Mouse (Mus musculus): ENCODE measurements around the gene Ippk.

The Ippk gene

GRCm38 (mm10) chr13:49480551-49480950, 59.5 kb downstream of the Ippk start:
- CTCF ChIA-PET = no interaction called here

- CTCF ChIA-PET = no interaction called here
These were observed 64.3 kb downstream of the Ippk start for GRCm38 (mm10) chr13:49485388-49485787.

GRCm38 (mm10) chr13:49492376-49493368, 71.6 kb downstream of the Ippk start, which contains the start of gene Tes3-ps:
Gene Tes3-ps, plus strand, starts transcription at chr13:49493318.
- CTCF ChIA-PET = no interaction called here

- CTCF ChIA-PET = no interaction called here
These were observed 83.5 kb downstream of the Ippk start, which contains the start of gene Ecm2 for GRCm38 (mm10) chr13:49504510-49504909. Gene Ecm2, plus strand, starts transcription at chr13:49504810.

- CTCF ChIA-PET = no interaction called here
These were observed 84.7 kb downstream of the Ippk start for GRCm38 (mm10) chr13:49505776-49506175.

- CTCF ChIA-PET = no interaction called here
These were observed 86.1 kb downstream of the Ippk start for GRCm38 (mm10) chr13:49507176-49507575.

Data from spleen, embryonic (tissue).